Mouse (Mus musculus) midbrain, embryonic 15.5 days (tissue): ENCODE results near the gene Pim1. TPM values are rescaled to one million over a fixed set of nuclear protein-coding genes. Genes with fewer than 3 reads are reported as not detected.

Source experiments
- ATAC-seq: fragments of 200-750 bp; cut with Nextera tagmentation; replicated peaks from 2 replicates; pipeline ENCODE4 v1.8.0; 2017; ENCODE audit warnings: moderate TSS enrichment
- H3K27ac ChIP-seq: fragments of 300-500 bp; sonication (generic); 2 replicates; pipeline ENCODE4 v1.5.1; 2015; ENCODE audit warnings: mild to moderate bottlenecking, inconsistent platforms
- H3K27me3 ChIP-seq: fragments of 300-500 bp; sonication (generic); replicated peaks from 2 replicates; pipeline ENCODE4 v1.6.1; 2015; ENCODE audit warnings: inconsistent platforms
- H3K36me3 ChIP-seq: fragments of 300-500 bp; sonication (generic); replicated peaks from 2 replicates; pipeline ENCODE4 v1.6.1; 2015; ENCODE audit warnings: inconsistent platforms
- H3K4me1 ChIP-seq: fragments of 300-500 bp; sonication (generic); 2 replicates; pipeline ENCODE4 v1.6.1; 2015; ENCODE audit warnings: inconsistent platforms
- H3K4me2 ChIP-seq: fragments of 300-500 bp; sonication (generic); 2 replicates; pipeline ENCODE4 v1.6.1; 2015; ENCODE audit warnings: inconsistent platforms, mild to moderate bottlenecking, moderate library complexity
- H3K4me3 ChIP-seq: fragments of 300-500 bp; sonication (generic); 2 replicates; pipeline ENCODE4 v1.5.1; 2015; ENCODE audit warnings: mild to moderate bottlenecking, inconsistent platforms
- H3K9ac ChIP-seq: fragments of 300-500 bp; sonication (generic); 2 replicates; pipeline ENCODE4 v1.6.1; 2015; ENCODE audit warnings: mild to moderate bottlenecking, inconsistent platforms
- H3K9me3 ChIP-seq: fragments of 300-500 bp; sonication (generic); 2 replicates; pipeline ENCODE4 v1.6.1; 2016; ENCODE audit warnings: inconsistent platforms
- WGBS: fragments of 180-500 bp; shearing (Covaris S2); methylation state at CpG from one replicate; pipeline ENCODE4 v1.1.7; 2015; ENCODE audit warnings: mixed read lengths; 5-methylcytosine and 5-hydroxymethylcytosine counted together
- polyA plus RNA-seq: library from polyadenylated mRNA; unstranded; fragments of >200 nt; fragmentation: Nextera tagmentation; extraction: Ambion mirVana; gene quantifications from 2 replicates; pipeline ENCODE4 v1.2.1, GENCODE M21; 2015

The Pim1 gene
- polyA plus RNA-seq, 1 experiment from 2014 or later: 10.3 TPM

- Histone ChIP-seq H3K4me1 (no peaks in the 10 kb centered on the region), H3K27me3 (no peaks in the 10 kb centered on the region), H3K36me3 (no peaks in the 10 kb centered on the region), H3K4me3 (no peak overlapping the region), H3K27ac (no peak overlapping the region), H3K9ac (no peak overlapping the region), H3K9me3 (no peaks in the 10 kb centered on the region), H3K4me2 (no peak overlapping the region)
- 80% methylated on average over 2 of the region's 2 CpGs for WGBS
- no peak for ATAC-seq
Observed at GRCm38 (mm10) chr17:29544064-29544463, 53.5 kb downstream of the Pim1 start.

GRCm38 (mm10) chr17:29545241-29545640 lies 54.7 kb downstream of the Pim1 start:
- H3K27me3 ChIP-seq: no peaks in the 10 kb centered on the region
- H3K4me2 ChIP-seq: no peak overlapping the region
- H3K4me3 ChIP-seq: no peak overlapping the region
- no peaks in the 10 kb centered on the region for H3K36me3 ChIP-seq
- ATAC-seq: no peak
- peaks cover 5% of the 10 kb centered on the region for H3K4me1 ChIP-seq
- H3K9ac ChIP-seq: no peak overlapping the region
- WGBS: 93% methylated on average over 5 of the region's 5 CpGs
- H3K27ac ChIP-seq: no peak overlapping the region
- no peaks in the 10 kb centered on the region for H3K9me3 ChIP-seq

Other genes starting within 250 kb of the Pim1 start
- gene Ppil1, start 226.6 kb upstream of the Pim1 start, polyA plus RNA-seq: 113 and 119 TPM in 2 replicates
- 112 and 114 TPM in 2 replicates for gene BC004004, start 222.0 kb upstream of the Pim1 start, polyA plus RNA-seq
- 3.6 and 4.0 TPM in 2 replicates for gene Pi16, start 173.1 kb upstream of the Pim1 start, polyA plus RNA-seq
- 519 and 548 TPM in 2 replicates for gene Mtch1, start 142.8 kb upstream of the Pim1 start, polyA plus RNA-seq
- gene Fgd2, start 129.8 kb upstream of the Pim1 start, polyA plus RNA-seq: 7.0 and 7.5 TPM in 2 replicates
- gene Gm17657, start 58.9 kb downstream of the Pim1 start, polyA plus RNA-seq: not detected in 2 replicates
- gene Tbc1d22b, start 59.0 kb downstream of the Pim1 start, polyA plus RNA-seq: 29.9 and 31.0 TPM in 2 replicates
- gene Tmem217, start 61.6 kb downstream of the Pim1 start, polyA plus RNA-seq: 1.5 and 1.7 TPM in 2 replicates
- gene Rnf8, start 124.0 kb downstream of the Pim1 start, polyA plus RNA-seq: 85.6 and 88.0 TPM in 2 replicates
- gene Gm28043, start 124.1 kb downstream of the Pim1 start, polyA plus RNA-seq: 1.8 and 2.2 TPM in 2 replicates
- 109 and 116 TPM in 2 replicates for gene Cmtr1, start 169.8 kb downstream of the Pim1 start, polyA plus RNA-seq
- gene Ccdc167, start 226.3 kb downstream of the Pim1 start, polyA plus RNA-seq: 9.3 and 10.4 TPM in 2 replicates